Mouse (Mus musculus): ENCODE data around the gene Ankmy1. TPM values are rescaled to one million over a fixed set of nuclear protein-coding genes. Genes with fewer than 3 reads are reported as not detected.

Ankmy1 gene
- total RNA-seq (2023), result under 1 TPM; 0.36 to 0.52 TPM

GRCm38 (mm10) chr1:92902786-92903185 is at the start of gene Ankmy1:
Gene Ankmy1, minus strand, starts transcription at chr1:92902906.

GRCm38 (mm10) chr1:92950607-92951006 is 47.9 kb upstream of the Ankmy1 start, which contains the start of gene Gpr35:
Gene Gpr35, plus strand, starts transcription at chr1:92950865.

GRCm38 (mm10) chr1:92934182-92934827 is 31.6 kb upstream of the Ankmy1 start, which contains the start of gene Capn10:
Gene Capn10, plus strand, starts transcription at chr1:92934376.

DNA sequence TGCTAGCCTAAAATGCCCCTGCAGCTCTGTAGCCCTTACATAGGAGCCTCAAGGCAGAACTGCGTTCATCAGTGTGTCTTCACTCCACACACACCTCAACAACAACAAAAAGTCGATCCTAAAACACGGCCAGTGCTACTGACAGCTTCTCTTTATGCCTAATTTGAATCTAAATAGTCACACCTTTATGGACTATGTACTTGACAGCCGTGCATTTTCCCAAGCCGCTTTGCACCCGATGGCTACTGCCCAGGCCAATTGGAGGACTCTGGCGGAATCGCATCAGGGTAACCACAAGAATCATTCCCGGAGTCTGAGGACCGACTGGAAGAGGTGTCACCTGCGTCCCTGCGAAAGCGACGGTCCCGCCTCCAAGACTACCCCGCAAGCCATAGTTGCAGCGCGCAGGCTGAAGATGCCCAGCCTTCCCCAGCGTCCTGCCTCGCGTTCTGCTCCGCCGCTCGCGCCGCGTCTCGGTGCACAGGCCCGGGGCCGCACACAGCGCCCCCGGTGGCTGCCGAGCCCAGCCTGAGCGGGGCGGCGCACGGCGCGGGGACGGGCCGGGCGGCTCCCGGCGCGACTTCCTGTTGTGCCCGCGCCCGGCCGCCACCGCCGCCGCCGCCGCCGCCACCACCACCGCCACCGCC is 7.7 kb upstream of the Ankmy1 start, which contains the start of gene Rnpepl1:
Gene Rnpepl1 (plus strand): TSS at position 545 of the 647 bp plus-strand sequence.

GRCm38 (mm10) chr1:92906779-92907631 is 4.3 kb upstream of the Ankmy1 start, which contains the start of gene Dusp28:
Gene Dusp28, plus strand, starts transcription at chr1:92906981.

DNA sequence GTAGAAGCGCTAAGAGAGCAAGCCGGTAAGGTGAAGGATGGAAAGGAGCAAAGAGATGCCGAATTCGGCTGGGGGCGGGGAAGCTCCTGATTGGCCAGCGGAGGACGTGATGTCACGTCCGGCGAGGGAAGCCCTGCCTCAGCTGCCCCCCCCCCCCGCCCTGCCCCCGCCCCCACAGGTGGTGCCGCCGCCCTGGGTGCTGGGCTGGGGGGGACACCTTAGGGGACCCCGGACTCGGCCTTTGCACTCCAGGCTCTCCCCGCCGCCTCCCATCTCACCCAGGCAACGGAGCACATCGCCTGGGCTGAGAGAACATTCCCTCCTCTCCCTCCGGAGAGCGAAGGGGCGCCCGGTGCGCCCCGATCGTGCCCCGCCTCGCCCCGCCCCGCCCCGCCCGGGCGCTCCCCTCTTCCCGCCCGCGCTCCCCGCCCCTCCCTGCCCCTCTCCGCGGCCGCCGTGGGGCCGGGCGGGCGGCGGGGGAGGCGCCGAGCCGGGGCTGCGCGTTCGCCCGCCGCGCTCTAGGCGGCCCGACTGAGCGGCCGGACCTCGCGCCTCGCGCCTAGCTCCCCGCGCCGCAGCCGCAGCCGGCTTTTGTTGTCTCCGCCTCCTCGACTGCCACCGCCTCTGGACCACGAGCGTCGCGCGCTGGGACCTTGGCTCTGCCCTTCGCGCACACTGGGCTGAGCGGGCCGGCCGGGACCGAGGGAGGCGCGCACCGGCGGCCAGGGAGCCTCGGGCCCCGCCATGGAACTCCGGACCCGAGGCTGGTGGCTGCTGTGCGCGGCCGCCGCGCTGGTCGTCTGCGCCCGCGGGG is 71.3 kb downstream of the Ankmy1 start, which contains the start of gene Gpc1:
Gene Gpc1 (plus strand): TSS at position 458 of the 814 bp plus-strand sequence.

Other genes starting within 250 kb of the Ankmy1 start
- not detected for gene Gpc1, start 71.3 kb downstream of the Ankmy1 start, total RNA-seq (2023)
- 1 to 10 TPM; 5.1 to 7.4 TPM for gene Dusp28, start 4.1 kb upstream of the Ankmy1 start, total RNA-seq (2023)
- gene Rnpepl1, start 7.9 kb upstream of the Ankmy1 start, total RNA-seq (2023), result 100 to 1,000 TPM; 109 to 110 TPM
- gene Capn10, start 31.5 kb upstream of the Ankmy1 start, total RNA-seq (2023), result 10 to 100 TPM; 27.0 to 30.9 TPM
- gene Gpr35, start 48.0 kb upstream of the Ankmy1 start, total RNA-seq (2023), result 1 to 10 TPM in 1 of 2 experiments, under 1 TPM in 1; 0.74 to 2.2 TPM
- not detected for gene Aqp12, start 103.4 kb upstream of the Ankmy1 start, total RNA-seq (2023)
- not detected for gene Kif1a, start 199.0 kb upstream of the Ankmy1 start, total RNA-seq (2023)
- gene Agxt, start 232.3 kb upstream of the Ankmy1 start, total RNA-seq (2023), result not detected